Mouse (Mus musculus): ENCODE results near the gene Krt87. TPM values are rescaled to one million over a fixed set of nuclear protein-coding genes. Genes with fewer than 3 reads are reported as not detected.

Krt87 gene
- total RNA-seq, 2 experiments from 2014 or later, result not detected

DNA sequence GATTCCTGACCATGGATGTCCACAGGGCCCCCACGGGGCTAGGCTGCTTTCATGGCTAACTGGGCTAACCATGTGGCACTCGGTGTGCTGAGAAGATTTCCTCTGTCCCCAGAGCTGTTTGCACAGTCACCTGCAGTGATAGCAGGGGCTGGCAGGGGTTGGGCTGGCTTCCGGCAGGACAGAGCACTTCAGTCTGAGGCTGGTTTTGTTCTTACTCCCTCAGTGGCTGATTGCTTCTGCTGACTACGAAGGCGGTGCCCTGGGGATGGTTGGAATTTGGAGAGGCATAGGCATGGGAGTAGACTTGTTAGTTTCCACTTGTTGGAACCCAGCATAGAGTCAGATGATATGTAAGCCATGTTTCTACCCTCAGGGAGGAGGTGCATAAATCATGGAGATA, 13.7 kb downstream of the Krt87 start:
- no peak for ATAC-seq (replicated peaks; ENCODE audit: low FRiP score, low TSS enrichment, poor library complexity, severe bottlenecking)

DNA sequence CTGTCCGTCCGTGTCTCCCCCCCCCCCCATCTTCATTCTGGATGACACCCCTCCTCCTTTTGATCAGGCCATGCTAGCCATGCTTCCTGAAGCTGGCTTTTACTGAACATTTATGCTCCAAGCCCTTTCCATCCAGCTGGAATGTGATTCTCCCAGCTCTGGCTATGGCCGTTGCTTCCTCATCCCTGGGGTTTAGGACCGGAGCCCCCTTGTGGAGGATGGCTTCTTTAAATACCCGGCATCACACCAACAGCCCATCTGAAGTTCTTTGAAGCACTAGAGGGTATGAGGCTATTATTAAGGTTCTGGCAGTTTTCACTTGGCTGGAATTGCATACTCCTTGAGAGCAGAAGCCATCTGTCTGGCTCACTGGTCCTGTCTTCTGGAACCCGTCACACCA, 17.7 kb downstream of the Krt87 start:
- ATAC-seq (replicated peaks; ENCODE audit: low FRiP score, low TSS enrichment, poor library complexity, severe bottlenecking), result no peak

- ATAC-seq (replicated peaks; ENCODE audit: low FRiP score, low TSS enrichment, poor library complexity, severe bottlenecking), result no peak
Observed at GRCm38 (mm10) chr15:101418950-101419349, 19.7 kb downstream of the Krt87 start.

DNA sequence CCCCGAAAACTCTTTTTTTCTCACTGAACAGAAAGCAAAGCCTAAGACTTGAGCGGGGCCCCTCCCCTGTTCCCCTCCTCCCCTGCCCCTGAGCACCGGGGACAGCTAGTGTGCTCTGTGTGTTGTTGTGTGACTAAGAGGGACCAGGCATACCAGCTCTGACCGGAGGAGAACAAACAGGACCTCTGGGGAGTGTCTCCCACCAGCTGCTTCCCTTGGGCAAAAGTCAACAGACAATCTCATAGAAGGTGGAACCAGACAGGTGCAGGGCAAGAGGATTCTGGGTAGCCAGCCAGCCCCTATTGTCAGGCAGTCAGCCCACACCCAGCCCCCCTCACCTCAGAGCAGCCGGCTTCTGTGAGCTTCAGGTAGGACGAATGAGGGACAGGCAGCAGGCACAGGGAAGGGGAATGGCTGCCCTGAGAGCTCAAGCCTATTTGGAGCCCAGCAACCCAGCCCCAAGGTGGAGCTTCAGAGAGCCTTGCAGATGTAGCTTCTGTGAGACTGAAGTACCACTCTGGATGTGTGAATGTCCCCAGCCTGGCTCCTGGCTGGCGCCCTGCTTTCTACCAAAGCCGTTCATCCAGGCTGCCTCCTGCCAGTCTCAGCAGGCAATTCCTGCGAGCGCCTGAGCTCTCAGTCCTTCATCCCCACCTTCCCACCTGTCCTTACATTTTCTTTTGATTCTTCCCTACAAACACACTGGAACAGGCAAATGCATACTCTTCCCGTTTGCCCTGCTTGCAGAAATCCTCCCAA, 23.6 kb downstream of the Krt87 start:
- no peak for ATAC-seq (replicated peaks; ENCODE audit: low FRiP score, low TSS enrichment, poor library complexity, severe bottlenecking)

GRCm38 (mm10) chr15:101413916-101414635, 24.5 kb downstream of the Krt87 start:
- no peak for ATAC-seq (replicated peaks; ENCODE audit: low FRiP score, low TSS enrichment, poor library complexity, severe bottlenecking)

- ATAC-seq (replicated peaks; ENCODE audit: low FRiP score, low TSS enrichment, poor library complexity, severe bottlenecking), result no peak
Observed at GRCm38 (mm10) chr15:101412188-101412587, 26.4 kb downstream of the Krt87 start.

- ATAC-seq (replicated peaks; ENCODE audit: low FRiP score, low TSS enrichment, poor library complexity, severe bottlenecking), result no peak
Observed at GRCm38 (mm10) chr15:101410775-101411174, 27.8 kb downstream of the Krt87 start, which contains the start of gene Krt7. Gene Krt7 (plus strand): TSS chr15:101411043.

- ATAC-seq (replicated peaks; ENCODE audit: low FRiP score, low TSS enrichment, poor library complexity, severe bottlenecking), result no peak
Observed at GRCm38 (mm10) chr15:101398269-101398668, 40.3 kb downstream of the Krt87 start.

DNA sequence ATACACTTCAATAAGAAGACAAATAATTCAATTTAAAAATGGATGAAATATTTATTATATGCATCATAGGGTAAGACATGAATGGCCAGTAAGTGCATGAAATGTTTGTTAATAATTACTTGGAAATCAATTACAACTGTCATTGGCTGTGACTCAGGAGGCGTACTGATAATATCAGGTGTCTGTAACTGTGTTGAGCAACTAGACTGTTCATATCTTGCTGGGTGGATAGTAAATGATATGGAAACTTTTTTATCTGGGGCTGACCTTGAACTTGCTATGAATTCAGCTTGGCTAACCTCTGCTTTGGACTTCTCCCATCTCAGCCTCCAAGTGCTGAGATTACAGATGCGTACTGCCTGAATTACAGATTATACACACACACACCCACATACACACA, 40.9 kb downstream of the Krt87 start:
- no peak for ATAC-seq (replicated peaks; ENCODE audit: low FRiP score, low TSS enrichment, poor library complexity, severe bottlenecking)

DNA sequence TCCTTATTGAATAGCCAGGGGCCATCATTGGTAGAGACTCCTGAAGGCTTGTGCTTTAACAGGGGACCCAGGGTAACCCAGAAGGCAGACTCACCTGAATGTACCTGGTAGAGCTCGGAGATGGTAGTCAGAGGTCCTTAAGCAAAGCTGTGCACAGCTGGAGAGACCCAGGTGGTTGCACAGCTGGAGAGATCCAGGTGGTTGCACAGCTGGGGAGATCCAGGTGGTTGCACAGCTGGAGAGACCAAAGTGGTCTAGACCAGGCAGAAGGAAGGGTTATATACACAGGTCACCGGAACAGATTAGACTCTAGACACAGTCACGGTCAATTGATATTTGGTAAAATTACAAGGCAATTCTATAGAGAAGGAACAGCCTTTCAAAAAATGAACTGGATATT, 41.7 kb downstream of the Krt87 start:
- no peak for ATAC-seq (replicated peaks; ENCODE audit: low FRiP score, low TSS enrichment, poor library complexity, severe bottlenecking)

GRCm38 (mm10) chr15:101396466-101396865, 42.1 kb downstream of the Krt87 start:
- no peak for ATAC-seq (replicated peaks; ENCODE audit: low FRiP score, low TSS enrichment, poor library complexity, severe bottlenecking)

- no peak for ATAC-seq (replicated peaks; ENCODE audit: low FRiP score, low TSS enrichment, poor library complexity, severe bottlenecking)
Observed at GRCm38 (mm10) chr15:101394908-101395307, 43.7 kb downstream of the Krt87 start.

DNA sequence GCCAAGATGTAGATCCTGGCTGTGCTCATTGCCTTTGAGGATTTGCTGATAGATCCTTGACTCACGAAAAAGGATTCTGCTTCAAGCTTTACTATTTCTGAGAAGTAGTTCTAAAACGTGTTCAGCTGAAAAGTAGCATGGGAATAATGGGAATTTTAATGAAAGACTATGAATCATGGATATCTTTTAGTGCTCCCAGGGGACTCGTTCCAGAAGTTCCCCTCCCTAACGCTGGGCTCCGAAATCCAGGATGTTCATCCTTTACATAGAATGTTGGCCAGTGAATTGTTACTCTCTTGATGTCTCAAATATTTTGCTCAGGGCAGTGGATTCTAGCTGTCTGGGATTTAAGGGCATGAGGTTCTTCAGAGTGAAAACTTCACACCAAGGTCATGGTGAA, 46.4 kb downstream of the Krt87 start:
- no peak for ATAC-seq (replicated peaks; ENCODE audit: low FRiP score, low TSS enrichment, poor library complexity, severe bottlenecking)

DNA sequence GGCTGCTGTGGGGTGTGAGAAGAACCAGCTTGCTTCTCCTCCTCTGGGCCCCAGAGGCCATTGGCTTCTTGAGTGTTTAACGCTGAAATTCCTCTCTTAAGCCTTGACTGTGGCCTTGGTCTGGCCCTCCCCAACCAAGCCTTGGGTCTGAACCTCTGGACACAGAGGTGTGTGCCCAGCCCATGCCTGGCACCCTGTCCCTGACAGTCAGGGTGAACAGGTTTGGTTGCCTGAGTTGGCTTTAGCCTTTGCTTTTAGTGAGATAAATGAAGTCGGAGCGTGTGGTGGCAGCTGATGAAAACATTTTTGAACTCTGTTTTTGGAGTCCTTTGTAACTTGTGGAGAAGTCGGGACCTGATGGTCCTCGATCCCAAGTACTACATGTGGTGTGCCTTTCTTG, 48.4 kb downstream of the Krt87 start:
- no peak for ATAC-seq (replicated peaks; ENCODE audit: low FRiP score, low TSS enrichment, poor library complexity, severe bottlenecking)

DNA sequence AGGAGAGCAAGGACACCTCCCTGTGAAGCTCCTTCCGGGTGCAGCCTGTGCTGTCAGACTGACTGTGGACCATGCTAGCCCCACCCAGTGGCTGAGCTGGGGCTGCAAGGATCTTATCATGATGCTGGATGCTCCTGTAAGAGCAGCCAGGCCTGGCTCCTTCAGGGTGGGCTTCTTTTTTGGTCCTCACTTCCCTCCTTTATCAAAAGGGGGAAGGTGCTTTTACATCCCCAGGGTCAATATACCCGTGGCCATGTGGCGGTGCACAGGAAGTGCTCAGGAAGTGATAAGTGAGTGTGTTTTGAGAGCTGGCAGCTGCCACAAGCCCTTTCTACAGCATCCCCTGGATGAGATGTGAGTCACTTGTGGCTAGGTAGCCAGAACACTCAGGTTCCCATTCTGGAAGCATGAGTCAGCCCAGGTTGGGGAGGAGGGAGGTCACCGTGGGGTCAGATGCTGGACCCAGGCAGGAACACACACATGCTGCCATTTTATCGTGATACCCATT, 50.5 kb downstream of the Krt87 start:
- ATAC-seq (replicated peaks; ENCODE audit: low FRiP score, low TSS enrichment, poor library complexity, severe bottlenecking), result peak; percentile 69

- ATAC-seq (replicated peaks; ENCODE audit: low FRiP score, low TSS enrichment, poor library complexity, severe bottlenecking), result no peak
Observed at GRCm38 (mm10) chr15:101387176-101387575, 51.4 kb downstream of the Krt87 start.

- no peak for ATAC-seq (replicated peaks; ENCODE audit: low FRiP score, low TSS enrichment, poor library complexity, severe bottlenecking)
Observed at GRCm38 (mm10) chr15:101385064-101385463, 53.5 kb downstream of the Krt87 start.

GRCm38 (mm10) chr15:101384610-101385009, 54.0 kb downstream of the Krt87 start:
- no peak for ATAC-seq (replicated peaks; ENCODE audit: low FRiP score, low TSS enrichment, poor library complexity, severe bottlenecking)

- ATAC-seq (replicated peaks; ENCODE audit: low FRiP score, low TSS enrichment, poor library complexity, severe bottlenecking), result no peak
Observed at GRCm38 (mm10) chr15:101382811-101383210, 55.8 kb downstream of the Krt87 start.

- ATAC-seq (replicated peaks; ENCODE audit: low FRiP score, low TSS enrichment, poor library complexity, severe bottlenecking), result no peak
Observed at GRCm38 (mm10) chr15:101381758-101382157, 56.8 kb downstream of the Krt87 start.

All from megakaryocyte-erythroid progenitor cell, adult 5-6 weeks (primary cell).